In genomic region chr2:101952951-101953361, GRCm38 (mm10) we compare ENCODE assay signal across 13 mouse cellular contexts.
A peak's percentile ranks its signal among the peaks of the same experiment; 100 is the strongest.
DNase-seq lines count a peak whose midpoint lies in the region; ATAC-seq lines count a peak whose summit lies in the region.
"Had no signal": no experiment of that assay in that cellular context is flagged by ENCODE, and none has a peak within 500 bp of the region (broad histone marks: within the 10 kb centered on the region; RNA-seq: fewer than 3 reads in every experiment).

No protein-coding gene starts in this region.

- no peak for ATAC-seq in inflammation-experienced regulatory T-cells, adult 6 months
- ATAC-seq: forebrain, embryonic 15.5 days; liver, postnatal 0 days had no signal

- intact Hi-C loops in gastrocnemius, postnatal 36 days (cut with DNase I): no loop called here
- intact Hi-C loops in left cerebral cortex, postnatal 4 days (cut with DNase I): no loop called here

- DNase-seq in gastrocnemius, postnatal 25 days: peak; percentile 54
- DNase-seq in gastrocnemius, postnatal 36 days: no peak
- peak; percentile 13 for DNase-seq in left cerebral cortex, postnatal 4 days
- DNase-seq in left cerebral cortex, adult 9 months (ENCODE audit: low spot score in 2 of 2): no peak
- DNase-seq in cerebellum, postnatal 10 days: peak; percentile 51 to 58
- DNase-seq in kidney, postnatal 36 days: peak; percentile 47 to 54
- DNase-seq in thymus, postnatal 14 days: no peak
- DNase-seq: liver, postnatal 0 days; lung, postnatal 4 days; spleen, adult 18-20 months; thymus, postnatal 25 days had no signal

Comparison
In these comparisons a context has a peak if more than half of its experiments do, and no peak if none do; other contexts are left out.
1. DNase-seq: peak in gastrocnemius, postnatal 25 days (single experiment), left cerebral cortex, postnatal 4 days (single experiment), cerebellum, postnatal 10 days (2 of 2) and kidney, postnatal 36 days (2 of 2); none in gastrocnemius, postnatal 36 days (0 of 2), left cerebral cortex, adult 9 months (0 of 2) and thymus, postnatal 14 days (single experiment).